ENCODE assay signal across 9 mouse cellular contexts in the genomic region with DNA sequence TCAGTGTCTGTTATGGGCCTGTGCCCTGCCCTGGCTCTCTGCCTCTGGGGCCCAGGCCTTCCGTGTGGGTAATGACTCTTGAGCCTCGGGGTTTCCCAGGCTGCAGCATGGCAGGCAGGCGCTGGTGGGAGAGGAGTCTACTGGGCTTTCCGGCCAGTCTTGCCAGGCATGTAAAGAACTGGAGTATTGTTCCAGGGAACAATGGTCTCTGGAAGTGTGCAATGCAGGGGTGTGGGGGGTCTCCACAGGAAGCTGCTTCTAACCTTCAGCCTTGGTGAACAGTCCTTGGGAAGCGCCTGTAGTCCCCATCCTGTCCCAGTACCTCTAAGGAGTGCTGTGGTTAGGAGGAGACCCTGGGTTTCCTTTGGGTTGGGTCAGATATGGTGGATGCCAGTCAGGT. TPM values are rescaled to one million over a fixed set of nuclear protein-coding genes. Genes with fewer than 3 reads are reported as not detected.
DNase-seq lines count a peak whose midpoint lies in the region; ATAC-seq lines count a peak whose summit lies in the region.
"Had no signal": no experiment of that assay in that cellular context is flagged by ENCODE, and none has a peak within 500 bp of the region (broad histone marks: within the 10 kb centered on the region; RNA-seq: fewer than 3 reads in every experiment).

No protein-coding gene starts in this region.

- H3K4me2 ChIP-seq in forebrain, embryonic 16.5 days (ENCODE audit: low read length) = peak overlapping the region; percentile 90
- peak overlapping the region; percentile 83 for H3K4me2 ChIP-seq in neural tube, embryonic 13.5 days

- no peaks in the 10 kb centered on the region for H3K9me3 ChIP-seq in forebrain, embryonic 16.5 days (ENCODE audit: control insufficient read depth, low read length)
- no peaks in the 10 kb centered on the region for H3K9me3 ChIP-seq in neural tube, embryonic 13.5 days

- peak overlapping the region; percentile 74 for H3K4me3 ChIP-seq in forebrain, embryonic 16.5 days (replicated peaks; ENCODE audit: low read length)
- H3K4me3 ChIP-seq in neural tube, embryonic 13.5 days = peak overlapping the region; percentile 49

- no peaks in the 10 kb centered on the region for H3K36me3 ChIP-seq in forebrain, embryonic 16.5 days (ENCODE audit: control insufficient read depth, insufficient read depth)
- H3K36me3 ChIP-seq in neural tube, embryonic 13.5 days = no peaks in the 10 kb centered on the region

- no peak for ATAC-seq in forebrain, embryonic 16.5 days
- no peak for ATAC-seq in neural tube, embryonic 13.5 days (ENCODE audit: low read depth)
- ATAC-seq in CD4-positive, CD25-positive, alpha-beta regulatory T cell, adult 4 months = no peak
- ATAC-seq: inflammation-experienced regulatory T-cells, adult 6 months had no signal

- 17% methylated on average over 5 of the region's 5 CpGs for WGBS in forebrain, embryonic 16.5 days
- WGBS in neural tube, embryonic 13.5 days = 18% methylated on average over 5 of the region's 5 CpGs

- peaks cover 87% of the 10 kb centered on the region for H3K4me1 ChIP-seq in forebrain, embryonic 16.5 days (replicated peaks; ENCODE audit: control insufficient read depth, insufficient read depth, low read length)
- H3K4me1 ChIP-seq in neural tube, embryonic 13.5 days (replicated peaks) = peaks cover 90% of the 10 kb centered on the region

- H3K9ac ChIP-seq in forebrain, embryonic 16.5 days (replicated peaks; ENCODE audit: low read depth, low read length) = peak overlapping the region; percentile 78
- peak overlapping the region; percentile 75 for H3K9ac ChIP-seq in neural tube, embryonic 13.5 days

- H3K27me3 ChIP-seq in forebrain, embryonic 16.5 days (replicated peaks; ENCODE audit: control insufficient read depth, insufficient read depth, low read length) = peaks cover 3% of the 10 kb centered on the region; the same call in 1 of the 2 replicates
- H3K27me3 ChIP-seq in neural tube, embryonic 13.5 days = peaks cover 89% of the 10 kb centered on the region

- peak overlapping the region; percentile 85 for H3K27ac ChIP-seq in forebrain, embryonic 16.5 days (ENCODE audit: low read length)
- H3K27ac ChIP-seq in neural tube, embryonic 13.5 days (replicated peaks) = 0 out of 2 replicates have a peak overlapping the region, but pooled peaks have one; percentile 54

- DNase-seq in kidney, postnatal 10 days = peak; percentile 51
- DNase-seq in kidney, adult 11 months = no peak
- DNase-seq in kidney, postnatal 14 days = peak; percentile 36
- DNase-seq in cerebellum, adult 8-10 months = no peak
- no peak for DNase-seq in urinary bladder, adult 18-20 months (ENCODE audit: low spot score in 2 of 2)

RNA-seq across cellular contexts. Expression of a gene that starts 1.4 kb away (rescaled TPM):
- polyA plus RNA-seq in forebrain, embryonic 16.5 days (2015; fragmentation: Nextera tagmentation; extraction: Ambion mirVana) = 17.3 and 21.2 TPM in 2 replicates
- 4.7 and 4.9 TPM in 2 replicates for polyA plus RNA-seq in neural tube, embryonic 13.5 days (2015; fragmentation: Nextera tagmentation; extraction: Ambion mirVana)
- not detected for polyA plus RNA-seq in CD4-positive, CD25-positive, alpha-beta regulatory T cell, adult 4 months (2017; shearing (Covaris generic))
- polyA plus RNA-seq: inflammation-experienced regulatory T-cells, adult 6 months had no signal

RNA-seq across cellular contexts. Expression of a gene that starts 40.9 kb away (rescaled TPM):
- 0.37 and 0.75 TPM in 2 replicates for polyA plus RNA-seq in forebrain, embryonic 16.5 days (2015; fragmentation: Nextera tagmentation; extraction: Ambion mirVana)
- polyA plus RNA-seq in neural tube, embryonic 13.5 days (2015; fragmentation: Nextera tagmentation; extraction: Ambion mirVana) = 0.25 and 0.29 TPM in 2 replicates
- not detected for polyA plus RNA-seq in CD4-positive, CD25-positive, alpha-beta regulatory T cell, adult 4 months (2017; shearing (Covaris generic))
- polyA plus RNA-seq: inflammation-experienced regulatory T-cells, adult 6 months had no signal

Comparison
In these comparisons a context has a peak if more than half of its experiments do, and no peak if none do; other contexts are left out.
1. DNase-seq: peak in kidney, postnatal 10 days (single experiment) and kidney, postnatal 14 days (single experiment); none in kidney, adult 11 months (single experiment), cerebellum, adult 8-10 months (single experiment) and urinary bladder, adult 18-20 months (0 of 2).